Mouse (Mus musculus): ENCODE measurements at regions not wholly inside any gene's neighbourhood (a gene's known extent, or its start where the extent isn't known, plus 50 kb on each side); places are given as distances from the start of the nearest gene placed in this dataset.

DNA sequence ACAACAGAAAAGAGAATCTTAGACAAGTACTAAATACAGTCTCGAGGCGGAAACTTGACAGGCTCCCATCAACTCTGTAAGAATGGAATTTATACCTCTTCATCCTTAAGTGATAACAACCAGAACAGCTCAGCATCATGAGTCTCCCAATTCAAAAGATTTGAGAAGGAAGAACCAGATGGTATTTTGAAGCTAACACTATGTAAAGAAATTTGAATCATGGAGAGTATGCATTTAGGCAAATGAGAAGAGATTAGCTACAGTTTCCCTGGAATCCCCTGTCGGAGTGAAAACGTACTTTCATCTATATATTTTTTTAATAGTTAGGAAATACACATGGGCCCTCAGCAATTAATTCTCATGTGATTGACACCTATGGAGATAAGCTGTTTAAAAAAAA lies 140.9 kb downstream of the Nrip1 start:
- DNase-seq (ENCODE audit: low spot score in 2 of 2) = no peak

DNA sequence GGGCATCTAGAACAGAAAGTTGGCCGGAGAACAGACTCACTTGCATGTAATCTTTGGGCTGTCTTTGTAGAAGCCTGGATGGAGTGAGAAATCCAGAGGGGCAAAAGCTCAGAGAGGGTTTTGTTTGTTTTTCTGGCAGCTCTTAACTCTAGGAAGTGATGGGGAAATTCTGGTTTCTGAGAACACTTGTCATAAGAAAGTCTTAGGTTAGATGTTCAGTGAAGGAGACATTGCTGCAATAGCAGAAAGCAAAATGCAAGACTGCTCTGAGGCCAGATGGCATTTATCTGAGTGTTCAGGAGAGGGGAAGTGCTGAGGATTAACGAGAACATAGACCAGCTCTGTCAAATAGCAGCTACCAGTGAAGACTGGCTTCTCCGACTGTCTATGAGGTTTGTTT lies 141.5 kb downstream of the Nrip1 start:
- no peak for DNase-seq (ENCODE audit: low spot score in 2 of 2)

DNA sequence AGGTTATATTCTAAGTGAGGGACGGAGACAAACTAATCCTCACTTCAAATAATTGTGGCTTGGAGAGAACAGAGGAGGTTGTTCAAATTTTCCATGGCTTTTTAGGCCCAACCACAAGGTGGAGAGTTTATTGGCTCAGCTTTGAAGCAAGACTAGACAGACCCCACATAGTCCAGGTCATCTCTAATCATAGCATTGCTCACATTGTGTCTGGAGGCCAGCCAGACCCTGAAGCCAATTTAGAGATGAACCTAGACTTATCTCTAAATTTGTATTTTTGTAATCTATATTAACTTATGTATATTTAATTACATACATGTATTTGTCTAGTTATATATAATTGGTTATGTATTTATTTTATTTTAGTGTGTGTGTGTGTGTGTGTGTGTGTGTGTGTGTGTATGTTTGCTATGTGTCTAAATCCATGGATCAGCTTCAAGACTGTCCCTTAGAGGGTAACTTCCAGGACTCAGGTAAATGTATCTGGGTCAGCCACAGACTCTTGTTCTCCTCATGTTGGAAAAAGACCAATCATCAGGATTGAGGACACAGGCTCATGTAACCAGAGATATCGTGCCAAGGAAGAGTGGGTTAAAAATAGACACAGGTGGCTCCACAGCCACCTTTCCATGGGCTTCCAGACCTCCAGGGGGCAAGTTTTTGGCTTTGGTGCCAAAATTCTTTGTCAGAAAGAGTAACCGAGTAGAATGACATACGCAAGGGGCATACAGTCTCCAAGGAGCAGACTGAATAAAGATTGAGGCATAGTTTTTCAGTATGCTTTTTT lies 142.9 kb downstream of the Nrip1 start:
- DNase-seq (ENCODE audit: low spot score in 2 of 2) = no peak

DNA sequence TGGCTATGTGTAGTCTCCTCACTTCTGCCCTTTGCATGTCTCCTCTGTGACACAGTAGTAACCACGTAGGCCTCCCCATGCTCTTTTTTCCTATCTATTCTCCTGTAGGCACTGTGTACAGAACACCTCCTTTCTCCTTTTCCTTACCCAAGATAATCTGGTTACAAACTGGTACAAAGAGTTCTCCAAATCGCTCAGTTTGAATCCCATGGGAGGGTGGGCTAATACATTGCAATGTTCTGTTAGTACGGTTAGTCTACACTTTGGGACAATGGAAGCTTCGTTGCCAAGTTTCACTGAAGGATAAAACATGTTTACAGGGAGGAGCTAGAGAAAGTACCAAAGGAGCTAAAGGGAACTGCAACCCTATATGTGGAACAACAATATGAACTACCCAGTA lies 145.2 kb downstream of the Nrip1 start:
- no peak for DNase-seq (ENCODE audit: low spot score in 2 of 2)

DNA sequence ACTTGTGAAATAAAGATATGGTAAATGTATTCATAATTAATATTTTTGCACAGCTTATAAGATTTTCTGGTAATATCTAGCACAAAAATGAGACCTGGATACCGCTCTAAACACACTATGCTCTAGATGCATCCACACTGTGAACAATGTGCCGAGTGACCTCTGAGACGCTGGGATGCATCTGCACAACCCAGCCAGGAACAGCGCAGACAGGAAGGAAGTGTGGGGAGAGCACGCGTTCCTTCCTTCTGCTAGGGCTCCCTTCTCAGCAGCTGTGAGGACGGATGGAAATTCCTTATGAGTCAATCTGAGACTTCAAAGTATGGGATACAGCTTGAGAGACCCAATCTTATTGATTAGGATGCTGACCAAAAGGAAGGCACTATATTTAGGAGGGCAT lies 147.2 kb downstream of the Nrip1 start:
- no peak for DNase-seq (ENCODE audit: low spot score in 2 of 2)

DNA sequence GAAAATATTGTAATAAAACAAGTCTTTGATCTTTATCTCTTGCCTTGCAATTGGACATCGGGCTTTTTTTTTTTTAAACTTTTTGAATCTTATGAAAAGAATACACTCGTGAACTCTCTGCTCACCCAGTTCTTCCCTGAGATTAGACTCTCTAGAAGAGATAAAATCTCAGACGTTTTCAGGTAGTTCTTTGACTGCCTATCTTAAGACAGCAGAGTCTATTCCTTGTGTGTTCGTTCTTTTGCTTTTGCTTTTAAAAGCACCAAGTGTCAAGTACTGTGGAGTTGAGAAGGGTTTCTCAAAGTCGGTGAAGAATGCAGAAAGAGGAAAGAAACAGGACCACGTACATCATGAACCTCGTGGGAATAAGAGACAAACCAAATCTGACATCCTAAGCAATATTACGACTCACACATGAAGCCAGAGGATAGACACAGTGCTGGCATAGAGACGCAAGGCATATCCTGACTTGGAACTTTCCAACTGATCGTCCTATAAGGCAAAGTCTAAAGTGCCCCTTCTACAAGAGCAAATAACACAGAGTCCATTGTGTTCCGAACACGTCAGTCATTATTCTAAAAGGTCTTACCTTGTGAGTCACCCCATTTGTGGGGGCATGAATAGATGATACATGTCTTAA lies 147.9 kb downstream of the Nrip1 start:
- DNase-seq (ENCODE audit: low spot score in 2 of 2) = no peak

DNA sequence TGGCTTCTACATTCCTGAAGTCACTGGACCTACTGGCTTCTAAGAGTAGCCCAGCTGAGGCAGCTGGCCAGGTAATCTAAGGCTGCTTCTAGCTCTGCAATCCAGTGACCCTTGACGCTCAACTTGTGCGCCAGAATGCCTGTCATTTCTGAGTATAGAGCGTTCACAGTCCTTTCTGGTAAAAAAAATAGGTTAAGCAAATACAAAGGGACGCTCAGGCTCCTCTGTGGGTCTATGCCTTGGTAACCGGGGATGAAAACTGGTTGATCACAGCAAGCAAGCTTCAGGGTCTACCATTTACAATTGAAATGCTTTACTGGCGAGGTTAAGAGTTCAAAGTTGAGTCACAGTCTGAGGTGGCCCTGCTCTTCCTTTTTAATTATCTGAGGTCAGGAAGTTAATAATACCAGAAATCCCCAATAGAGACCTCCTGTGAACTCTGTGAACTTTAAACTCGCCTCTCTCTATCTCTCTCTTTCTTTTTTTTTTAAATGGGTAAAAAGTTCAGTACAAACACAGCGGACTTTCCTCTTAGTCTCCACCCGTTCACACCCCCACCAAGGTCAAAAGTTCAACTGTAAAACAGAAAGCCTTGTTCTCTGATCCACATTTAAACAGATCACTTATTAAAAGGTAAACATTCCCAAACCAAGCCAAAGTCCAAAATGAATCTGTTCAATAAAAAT lies 148.6 kb downstream of the Nrip1 start:
- DNase-seq (ENCODE audit: low spot score in 2 of 2) = no peak

DNA sequence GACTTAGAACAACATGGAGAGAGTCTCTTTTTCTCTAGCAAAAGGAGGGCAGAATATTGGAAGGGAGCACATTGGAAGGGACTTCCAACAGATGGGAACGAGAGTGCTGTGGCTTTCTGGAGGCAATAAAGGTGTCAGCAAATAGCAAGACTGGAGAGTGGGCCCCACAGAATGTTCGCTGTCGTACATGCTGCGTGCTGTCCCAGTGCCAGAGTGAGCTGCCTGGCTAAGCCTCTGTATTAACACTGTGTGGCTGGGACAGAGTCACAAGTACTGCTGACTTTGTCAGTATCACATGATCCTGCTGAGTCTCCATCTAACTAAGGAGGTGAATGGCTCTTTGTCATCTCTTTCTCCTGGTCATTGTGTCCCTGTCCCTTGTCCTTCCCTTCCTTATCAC lies 149.9 kb downstream of the Nrip1 start:
- no peak for DNase-seq (ENCODE audit: low spot score in 2 of 2)

DNA sequence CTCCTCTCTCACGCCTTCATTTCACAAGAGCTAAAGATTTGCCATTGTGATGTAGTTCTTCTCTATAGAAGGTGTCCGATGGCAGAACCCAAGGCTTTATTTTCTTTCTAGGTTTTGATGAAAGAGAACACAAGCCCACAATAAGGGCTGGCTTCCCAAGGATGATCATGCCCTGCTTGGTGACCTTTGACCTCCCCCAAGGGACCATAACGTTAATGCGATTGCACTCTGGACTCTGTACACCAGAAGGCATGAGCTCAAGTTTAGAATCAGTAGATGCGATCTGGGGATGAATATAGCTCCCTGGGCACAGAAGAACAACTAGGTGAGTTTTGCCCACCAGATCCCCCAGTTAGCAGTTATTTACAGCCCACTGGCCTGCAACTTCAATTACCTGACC lies 150.7 kb downstream of the Nrip1 start:
- DNase-seq (ENCODE audit: low spot score in 2 of 2) = no peak

DNA sequence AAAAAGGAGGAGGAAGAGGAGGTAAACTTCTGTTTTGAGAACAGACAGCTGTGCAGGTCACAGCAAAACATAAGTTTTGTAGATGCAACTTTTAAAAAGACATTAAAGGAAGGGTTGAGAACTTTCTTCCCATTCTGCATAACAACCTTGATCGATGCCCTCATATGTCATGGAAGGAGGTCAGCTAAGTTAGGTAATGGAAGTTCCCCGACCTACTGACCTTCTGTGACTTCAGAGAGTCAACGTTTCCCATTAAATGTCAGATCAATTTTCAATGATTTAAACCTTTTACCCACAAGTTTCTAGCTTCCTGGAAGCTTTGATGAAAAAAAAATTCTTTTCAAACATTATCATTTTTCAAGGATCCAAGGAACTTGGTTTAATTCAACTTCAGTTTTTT lies 153.2 kb downstream of the Nrip1 start:
- no peak for DNase-seq (ENCODE audit: low spot score in 2 of 2)

DNA sequence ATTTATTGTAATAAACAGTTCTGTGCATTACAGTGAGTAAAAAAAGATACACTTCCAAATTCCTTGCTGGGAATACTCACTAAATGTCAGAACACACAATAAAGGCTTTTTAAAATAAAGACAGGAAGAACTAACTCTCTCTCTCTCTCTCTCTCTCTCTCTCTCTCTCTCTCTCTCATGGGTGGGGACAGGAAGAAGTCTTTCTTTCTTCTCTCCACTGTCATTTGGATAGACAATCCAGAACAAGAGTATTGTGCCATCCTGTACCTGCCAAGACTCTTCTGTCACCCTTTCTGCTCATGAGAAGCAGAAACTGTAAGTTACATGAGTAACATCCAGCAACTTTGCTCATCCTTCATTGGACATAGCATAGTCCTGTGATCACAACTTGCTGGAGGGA lies 154.4 kb downstream of the Nrip1 start:
- no peak for DNase-seq (ENCODE audit: low spot score in 2 of 2)

DNA sequence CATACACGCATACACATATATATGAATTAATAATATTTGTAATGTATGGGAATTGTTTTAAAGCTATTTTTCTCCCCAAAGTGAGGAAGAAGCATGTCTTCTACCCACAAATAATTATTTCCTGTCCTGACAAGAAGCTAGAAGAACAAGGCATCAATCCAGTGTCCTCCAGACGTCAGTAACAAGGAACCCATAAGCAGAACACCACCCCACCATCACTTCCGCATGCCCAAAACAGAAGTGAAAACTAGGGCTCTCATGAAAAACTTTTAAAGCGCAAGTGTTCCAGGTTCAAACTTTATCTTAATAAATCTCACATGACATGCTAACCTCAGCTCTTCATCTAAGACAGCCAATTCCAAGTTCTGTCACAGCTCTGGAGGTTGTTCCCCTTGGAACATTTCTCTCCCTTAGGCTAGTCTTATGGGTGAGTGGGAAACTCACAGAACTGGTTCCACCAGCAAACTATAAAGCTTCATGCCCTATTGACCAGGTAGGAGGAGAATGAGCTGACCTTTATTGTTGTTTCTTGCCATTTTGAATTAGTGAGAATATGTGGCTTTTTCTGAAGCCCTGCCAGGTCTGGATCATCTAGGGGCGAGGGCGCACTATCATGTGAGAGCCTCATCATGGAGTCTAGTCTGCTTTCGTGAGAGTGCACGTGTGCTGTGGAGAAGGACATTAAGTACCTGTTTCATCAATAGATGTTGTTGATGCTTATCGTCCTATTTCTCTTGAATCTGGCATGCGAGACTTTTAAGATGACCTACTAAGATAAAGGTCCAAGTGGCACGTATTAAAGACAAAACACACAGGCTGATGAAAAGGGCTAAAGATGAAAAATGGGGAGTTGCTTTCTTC lies 155.1 kb downstream of the Nrip1 start:
- DNase-seq (ENCODE audit: low spot score in 2 of 2) = no peak

DNA sequence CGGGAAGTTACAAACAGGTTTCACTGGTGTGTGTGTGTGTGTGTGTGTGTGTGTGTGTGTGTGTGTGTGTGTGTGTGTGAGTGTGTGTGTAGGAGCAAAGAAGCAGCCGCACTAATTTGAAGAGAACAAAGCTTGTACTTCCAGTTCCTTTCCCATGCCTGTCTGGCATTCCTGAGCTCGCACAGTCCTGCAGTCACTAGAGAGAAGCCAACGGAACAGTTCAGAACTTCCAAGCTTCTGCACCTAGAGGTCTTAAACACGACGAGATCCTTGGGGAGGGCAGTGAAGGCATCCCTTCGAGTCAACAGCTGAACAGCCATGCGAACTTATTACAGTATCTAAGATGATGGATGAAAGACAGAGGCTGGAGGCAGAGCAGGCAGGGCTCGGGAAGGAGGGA lies 157.4 kb downstream of the Nrip1 start:
- DNase-seq (ENCODE audit: low spot score in 2 of 2) = no peak

DNA sequence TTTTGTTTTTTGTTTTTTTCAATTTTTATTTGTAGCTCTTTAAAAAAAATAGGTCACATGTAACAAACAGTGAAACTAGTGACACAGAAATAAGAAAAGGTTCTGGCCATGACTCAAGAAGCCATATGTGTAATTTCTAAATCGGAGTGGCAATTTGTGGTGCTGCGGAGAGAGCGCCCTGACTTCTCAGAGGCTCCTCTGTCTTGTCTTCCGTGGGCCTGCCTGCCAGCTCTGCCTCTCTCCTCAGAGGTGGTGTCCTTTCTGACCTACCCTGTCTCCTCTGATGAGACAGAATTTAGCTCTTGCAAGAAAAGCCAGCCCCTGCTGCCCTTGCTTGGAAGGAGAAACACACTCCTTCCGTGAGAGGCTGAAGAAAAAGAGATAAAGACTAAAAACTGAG lies 158.1 kb downstream of the Nrip1 start:
- DNase-seq (ENCODE audit: low spot score in 2 of 2) = no peak

DNA sequence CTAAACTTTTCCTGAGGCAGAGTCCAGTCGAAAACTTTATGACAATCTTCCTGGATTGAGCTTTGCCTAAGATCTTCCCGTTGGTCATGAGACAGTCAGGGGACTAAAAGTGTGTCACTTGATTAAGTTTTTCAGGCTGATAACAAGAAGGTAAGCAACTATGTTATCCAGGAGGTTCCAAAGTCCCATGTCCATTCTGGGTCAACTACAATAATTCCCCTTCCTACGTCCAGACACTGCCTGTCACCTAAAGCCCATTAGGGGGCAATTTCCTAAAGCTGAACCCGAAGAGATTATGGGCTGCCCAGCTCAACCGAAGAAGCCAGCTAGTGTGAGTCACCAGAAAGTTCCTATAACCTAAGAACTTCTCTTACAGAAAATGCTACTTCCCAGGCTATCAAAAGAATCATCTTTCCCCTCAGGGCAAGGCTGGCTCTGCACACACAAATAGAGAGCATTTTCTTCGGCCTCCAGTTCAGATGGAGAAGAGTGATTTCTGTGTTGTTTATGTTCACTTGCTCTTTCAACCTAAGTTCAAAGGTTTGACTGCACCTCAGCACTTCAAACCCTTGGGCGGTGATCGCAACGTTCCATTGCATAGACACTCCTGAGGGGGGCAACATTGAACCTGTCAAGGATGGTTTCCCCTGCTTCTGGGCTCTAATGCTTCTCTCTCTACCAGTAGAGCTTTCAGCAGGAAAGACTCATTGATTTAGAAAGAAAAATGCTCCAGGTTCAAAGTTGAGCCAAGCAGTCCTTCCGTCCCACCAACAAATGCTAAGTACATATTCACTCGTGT lies 171.7 kb downstream of the Nrip1 start:
- no peak for DNase-seq (ENCODE audit: low spot score in 2 of 2)

DNA sequence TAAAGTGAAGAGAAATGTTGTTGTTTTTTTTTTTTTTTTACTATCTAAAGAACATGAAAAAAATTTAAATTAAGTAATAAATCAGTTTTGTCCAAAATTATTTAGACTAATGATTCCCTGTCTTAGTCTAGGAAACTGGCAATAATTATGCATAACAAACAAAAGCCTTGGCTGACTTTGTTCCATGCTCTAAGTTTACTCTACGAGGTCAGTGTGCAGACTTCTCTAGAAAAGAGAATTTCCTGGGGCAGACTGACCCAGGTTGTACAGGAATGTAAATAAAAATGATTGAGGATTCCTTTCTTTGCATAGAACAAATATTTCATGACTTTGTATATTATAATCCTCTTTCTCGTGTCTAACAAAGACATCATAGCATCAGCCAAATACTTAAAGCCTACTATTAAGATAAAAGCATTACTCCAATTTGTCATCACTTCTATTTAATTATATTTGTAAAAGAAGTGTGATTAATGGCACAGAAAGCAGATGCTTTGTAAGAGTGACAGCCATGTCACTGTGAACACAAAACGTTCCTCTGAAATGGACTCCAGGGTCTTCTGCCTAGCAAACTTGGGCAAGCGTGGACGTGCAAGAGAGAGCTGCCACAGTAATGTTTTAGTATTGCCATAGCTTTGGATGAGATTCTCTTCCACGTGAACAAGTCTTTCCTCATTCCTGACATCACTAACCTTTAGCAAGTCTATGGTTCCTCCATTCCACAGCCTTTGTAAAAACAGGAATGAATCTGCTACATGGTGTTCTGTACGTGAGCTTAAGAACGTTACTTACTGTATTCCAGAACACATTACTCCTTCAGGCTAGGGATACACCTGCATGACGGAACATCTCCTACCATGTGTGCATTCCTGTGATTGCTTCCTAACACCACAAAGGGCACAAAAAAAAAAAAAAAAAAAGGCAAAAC lies 172.6 kb downstream of the Nrip1 start:
- no peak for DNase-seq (ENCODE audit: low spot score in 2 of 2)

DNA sequence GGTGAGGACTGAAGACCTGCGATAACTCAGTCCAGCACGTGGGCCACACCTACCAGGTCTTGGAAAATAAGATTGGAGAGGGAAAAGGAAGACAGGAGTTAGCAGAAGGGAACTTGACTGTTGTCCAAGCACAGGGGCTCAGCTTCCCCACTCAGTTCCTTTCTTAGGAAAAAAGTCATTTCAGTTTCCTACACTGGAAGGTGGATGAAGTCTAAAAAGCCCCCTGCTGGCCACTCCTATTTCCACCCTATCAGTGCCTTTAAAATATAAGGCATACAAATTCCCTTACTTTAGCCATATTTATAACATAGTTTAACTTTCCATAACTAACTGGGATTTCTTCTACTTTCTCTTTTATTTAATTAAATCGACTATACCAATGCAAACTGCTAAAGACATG lies 173.4 kb downstream of the Nrip1 start:
- DNase-seq (ENCODE audit: low spot score in 2 of 2) = peak in 1 of 2 experiments; percentile 9

DNA sequence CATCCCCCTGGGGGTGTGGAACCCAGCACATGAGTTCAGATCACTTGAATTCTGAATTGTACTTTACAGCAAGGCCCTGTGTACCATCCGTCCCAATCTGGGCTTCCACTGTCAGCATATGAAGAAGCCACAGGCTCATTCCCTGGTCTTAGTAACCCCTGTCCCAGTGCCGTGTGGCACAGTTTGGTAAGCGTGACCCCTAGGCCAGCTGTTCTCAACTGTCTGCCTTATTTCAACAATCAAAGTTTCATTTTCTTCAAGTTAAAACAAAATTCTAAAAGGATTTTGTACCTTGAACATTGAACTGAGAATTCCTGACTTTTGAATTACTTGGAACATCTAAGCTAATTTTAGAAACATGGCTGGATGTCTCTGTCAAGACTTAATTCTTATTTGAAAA lies 174.6 kb downstream of the Nrip1 start:
- DNase-seq (ENCODE audit: low spot score in 2 of 2) = no peak

DNA sequence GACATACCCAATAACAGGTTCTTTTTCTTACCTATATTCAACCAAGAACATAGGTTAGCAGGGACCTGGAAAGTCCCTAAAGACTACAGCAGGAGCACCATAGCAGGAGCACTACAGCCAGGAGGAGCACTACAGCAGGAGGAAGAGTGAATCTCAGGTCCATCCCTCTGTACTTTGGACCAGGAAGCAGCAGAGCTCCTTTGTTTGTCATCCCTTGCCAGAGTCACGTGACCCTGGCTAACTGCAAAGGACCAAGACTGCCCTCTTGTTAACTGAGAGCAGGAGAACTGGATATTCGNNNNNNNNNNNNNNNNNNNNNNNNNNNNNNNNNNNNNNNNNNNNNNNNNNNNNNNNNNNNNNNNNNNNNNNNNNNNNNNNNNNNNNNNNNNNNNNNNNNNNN lies 172.2 kb upstream of the Samsn1 start:
- no peak for DNase-seq (ENCODE audit: low spot score in 2 of 2)

DNA sequence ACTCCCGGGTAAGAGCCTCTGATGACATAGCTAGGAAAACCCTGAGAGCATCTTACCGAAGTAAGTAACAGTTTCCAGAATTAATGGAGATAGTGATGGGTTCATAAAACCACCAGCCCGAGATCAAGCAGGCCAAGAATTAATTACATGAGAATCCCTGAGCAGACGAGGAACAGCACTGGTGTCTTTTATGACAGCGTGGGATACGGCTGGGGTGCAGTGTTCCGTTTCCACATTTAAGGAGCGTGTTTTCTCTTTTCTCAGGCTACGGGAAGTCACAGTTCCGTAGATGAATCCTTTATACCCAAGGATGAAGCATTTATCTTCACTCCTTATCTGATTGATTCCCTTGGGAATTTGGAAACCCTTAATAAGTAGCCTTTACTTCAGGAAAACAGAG lies 169.1 kb upstream of the Samsn1 start:
- DNase-seq (ENCODE audit: low spot score in 2 of 2) = no peak
